Comparison of ENCODE assay signal across 7 mouse cellular contexts in genomic region chr1:160792686-160793355, GRCm38 (mm10). TPM values are rescaled to one million over a fixed set of nuclear protein-coding genes. Genes with fewer than 3 reads are reported as not detected.
DNase-seq lines count a peak whose midpoint lies in the region; ATAC-seq and TF ChIP-seq lines count a peak whose summit lies in the region.

Gene Rabgap1l (minus strand): TSS chr1:160793211.

- no peaks in the 10 kb centered on the region for H3K4me1 ChIP-seq in embryonic facial prominence, embryonic 11.5 days (ENCODE audit: control insufficient read depth, insufficient read depth, low read length)
- H3K4me1 ChIP-seq in kidney, adult 2 months (ENCODE audit: control insufficient read depth, insufficient read depth, low read length): no peaks in the 10 kb centered on the region; the same call in 1 of the 2 replicates
- peaks cover 10% of the 10 kb centered on the region; the same call in 1 of the 2 replicates for H3K4me1 ChIP-seq in limb, embryonic 12.5 days (replicated peaks)
- H3K4me1 ChIP-seq in midbrain, embryonic 15.5 days: peaks cover 11% of the 10 kb centered on the region
- no peaks in the 10 kb centered on the region; the same call in 1 of the 2 replicates for H3K4me1 ChIP-seq in spleen, adult 2 months (ENCODE audit: control insufficient read depth, insufficient read depth, insufficient read length)

- H3K27me3 ChIP-seq in embryonic facial prominence, embryonic 11.5 days (ENCODE audit: control insufficient read depth, insufficient read depth, low read length): no peaks in the 10 kb centered on the region
- H3K27me3 ChIP-seq in kidney, adult 2 months (replicated peaks; ENCODE audit: control insufficient read depth, insufficient read depth, low read length): no peaks in the 10 kb centered on the region
- H3K27me3 ChIP-seq in limb, embryonic 12.5 days: no peaks in the 10 kb centered on the region
- H3K27me3 ChIP-seq in midbrain, embryonic 15.5 days (replicated peaks): no peaks in the 10 kb centered on the region
- H3K27me3 ChIP-seq in spleen, adult 2 months (ENCODE audit: control insufficient read depth, insufficient read depth, low read length): no peaks in the 10 kb centered on the region

- 1% methylated on average over 54 of the region's 67 CpGs for WGBS in embryonic facial prominence, embryonic 11.5 days
- WGBS in kidney, adult 2 months: under 1% methylated on average over 58 of the region's 67 CpGs
- WGBS in limb, embryonic 12.5 days: under 1% methylated on average over 59 of the region's 67 CpGs
- under 1% methylated on average over 45 of the region's 67 CpGs for WGBS in midbrain, embryonic 15.5 days
- WGBS in spleen, adult 2 months: 1% methylated on average over 40 of the region's 67 CpGs

- H3K27ac ChIP-seq in embryonic facial prominence, embryonic 11.5 days (replicated peaks; ENCODE audit: low read depth, low read length): no peak within 1 kb of the TSS
- H3K27ac ChIP-seq in kidney, adult 2 months (ENCODE audit: insufficient read depth, low read depth, low read length): peak within 1 kb of the TSS; percentile 73
- H3K27ac ChIP-seq in limb, embryonic 12.5 days: peak within 1 kb of the TSS; percentile 80
- peak within 1 kb of the TSS; percentile 40 for H3K27ac ChIP-seq in midbrain, embryonic 15.5 days
- H3K27ac ChIP-seq in spleen, adult 2 months (ENCODE audit: insufficient read depth, low read length): peak within 1 kb of the TSS; percentile 76

- peak within 1 kb of the TSS; percentile 90 for H3K4me3 ChIP-seq in embryonic facial prominence, embryonic 11.5 days (ENCODE audit: low read depth, low read length)
- peak within 1 kb of the TSS; percentile 74 for H3K4me3 ChIP-seq in kidney, adult 2 months (ENCODE audit: insufficient read depth, low read depth, low read length)
- H3K4me3 ChIP-seq in limb, embryonic 12.5 days (replicated peaks): peak within 1 kb of the TSS; percentile 89
- peak within 1 kb of the TSS; percentile 86 for H3K4me3 ChIP-seq in midbrain, embryonic 15.5 days
- H3K4me3 ChIP-seq in spleen, adult 2 months (ENCODE audit: extremely low read depth, insufficient read depth, insufficient read length): peak within 1 kb of the TSS; percentile 90

- no peak for TF ChIP-seq CTCF in kidney, adult 2 months (conservative IDR thresholded peaks at IDR 0.05; ENCODE audit: insufficient read depth, insufficient read length, low read depth, low read length)
- TF ChIP-seq CTCF in spleen, adult 2 months (IDR thresholded peaks at IDR 0.05; ENCODE audit: extremely low read depth, insufficient read depth, insufficient read length, insufficient replicate concordance): no peak

- H3K36me3 ChIP-seq in embryonic facial prominence, embryonic 11.5 days (replicated peaks; ENCODE audit: control insufficient read depth, insufficient read depth, low read depth, low read length): no peaks in the 10 kb centered on the region
- no peaks in the 10 kb centered on the region for H3K36me3 ChIP-seq in kidney, adult 2 months (ENCODE audit: control insufficient read depth, insufficient read depth, low read length)
- H3K36me3 ChIP-seq in limb, embryonic 12.5 days: no peaks in the 10 kb centered on the region
- H3K36me3 ChIP-seq in midbrain, embryonic 15.5 days (replicated peaks): no peaks in the 10 kb centered on the region
- H3K36me3 ChIP-seq in spleen, adult 2 months (ENCODE audit: control insufficient read depth, insufficient read depth, low read length): no peaks in the 10 kb centered on the region

- peak; percentile 95 for DNase-seq in adrenal gland, postnatal 14 days
- DNase-seq in embryonic facial prominence, embryonic 11.5 days (ENCODE audit: low spot score): peak; percentile 96
- DNase-seq in heart, adult 18-20 months: peak; percentile 85 to 91
- DNase-seq in kidney, adult 2 months: peak; percentile 94
- peak; percentile 79 to 85 for DNase-seq in spleen, adult 2 months (ENCODE audit: low read depth in 1 of 2, low spot score in 2 of 2)

- TF ChIP-seq POLR2A in kidney, adult 2 months (IDR thresholded peaks at IDR 0.05; ENCODE audit: low read depth, low read length): no peak
- no peak for TF ChIP-seq POLR2A in spleen, adult 2 months (IDR thresholded peaks at IDR 0.05; ENCODE audit: low read depth, low read length)

- H3K9me3 ChIP-seq in embryonic facial prominence, embryonic 11.5 days (replicated peaks; ENCODE audit: control insufficient read depth, low read length): no peaks in the 10 kb centered on the region
- no peaks in the 10 kb centered on the region; the same call in 1 of the 2 replicates for H3K9me3 ChIP-seq in limb, embryonic 12.5 days
- H3K9me3 ChIP-seq in midbrain, embryonic 15.5 days: no peaks in the 10 kb centered on the region

- ATAC-seq in embryonic facial prominence, embryonic 11.5 days (replicated peaks; ENCODE audit: insufficient number of reproducible peaks, low FRiP score, low TSS enrichment, low read depth): peak; percentile 96
- peak; percentile 96 for ATAC-seq in limb, embryonic 12.5 days (ENCODE audit: insufficient number of reproducible peaks, insufficient read depth, low FRiP score, low TSS enrichment, low read depth)
- ATAC-seq in midbrain, embryonic 15.5 days (replicated peaks): peak; percentile 98

- peak within 1 kb of the TSS; percentile 91 for H3K4me2 ChIP-seq in embryonic facial prominence, embryonic 11.5 days (ENCODE audit: low read depth, low read length)
- H3K4me2 ChIP-seq in limb, embryonic 12.5 days: peak within 1 kb of the TSS; percentile 96
- H3K4me2 ChIP-seq in midbrain, embryonic 15.5 days: peak within 1 kb of the TSS; percentile 98

- peak within 1 kb of the TSS; percentile 85 for H3K9ac ChIP-seq in embryonic facial prominence, embryonic 11.5 days (replicated peaks; ENCODE audit: low read length)
- peak within 1 kb of the TSS; percentile 91 for H3K9ac ChIP-seq in limb, embryonic 12.5 days (replicated peaks)
- H3K9ac ChIP-seq in midbrain, embryonic 15.5 days: peak within 1 kb of the TSS; percentile 79

RNA-seq across cellular contexts. Expression of gene Rabgap1l, which starts in this region (rescaled TPM):
- 26.5 and 41.8 TPM in 2 replicates for total RNA-seq in adrenal gland, postnatal 14 days (2021)
- 13.6 and 15.5 TPM in 2 replicates for polyA plus RNA-seq in embryonic facial prominence, embryonic 11.5 days (2014; fragmentation: Nextera tagmentation; extraction: Ambion mirVana)
- 10 to 100 TPM; 66.6 to 73.2 TPM for total RNA-seq in heart, adult 18-20 months (2021)
- 8.8 and 12.9 TPM in 2 replicates for polyA plus RNA-seq in kidney, adult 2 months (2012; rRNA removed)
- polyA plus RNA-seq in limb, embryonic 12.5 days (2016; fragmentation: Nextera tagmentation; extraction: Ambion mirVana): 17.3 and 19.4 TPM in 2 replicates
- 32.9 and 38.3 TPM in 2 replicates for polyA plus RNA-seq in midbrain, embryonic 15.5 days (2015; fragmentation: Nextera tagmentation; extraction: Ambion mirVana)
- 13.8 and 14.6 TPM in 2 replicates for polyA plus RNA-seq in spleen, adult 2 months (2012; rRNA removed)
